Mouse (Mus musculus): Measurements from ENCODE around the gene Cnnm2. TPM values are rescaled to one million over a fixed set of nuclear protein-coding genes. Genes with fewer than 3 reads are reported as not detected.

The Cnnm2 gene
- polyA plus RNA-seq, 1 experiment from 2014 or later = 4.0 TPM

DNA sequence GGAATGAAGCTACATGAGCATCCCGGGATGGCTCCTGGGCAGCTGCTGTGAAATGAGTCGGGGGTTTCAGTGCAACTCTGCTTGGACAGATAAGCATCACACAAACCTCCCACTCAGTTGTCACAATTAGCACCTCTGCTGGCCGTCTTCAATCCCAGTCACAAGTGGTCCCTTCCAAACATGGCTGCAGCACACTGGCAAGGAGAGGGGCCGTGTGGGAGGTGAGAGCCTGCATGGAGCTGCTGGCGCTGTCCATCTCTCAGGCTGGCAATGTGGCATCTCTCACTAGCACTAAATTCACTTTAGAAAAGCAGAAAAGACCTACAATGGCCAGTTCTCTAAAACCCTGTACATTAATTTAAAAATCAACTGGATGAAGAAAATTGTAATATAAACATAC, 136.8 kb downstream of the Cnnm2 start:
- Histone ChIP-seq H3K9me3 (no peaks in the 10 kb centered on the region), H3K27ac (no peak overlapping the region), H3K27me3 (no peaks in the 10 kb centered on the region), H3K36me3 (peaks cover 35% of the 10 kb centered on the region), H3K4me3 (no peak overlapping the region), H3K4me1 (no peaks in the 10 kb centered on the region), H3K9ac (no peak overlapping the region), H3K4me2 (no peak overlapping the region)
- WGBS = 77% methylated on average over 5 of the region's 5 CpGs
- no peak for ATAC-seq (ENCODE audit: insufficient number of reproducible peaks, low FRiP score, low TSS enrichment, low read depth)

DNA sequence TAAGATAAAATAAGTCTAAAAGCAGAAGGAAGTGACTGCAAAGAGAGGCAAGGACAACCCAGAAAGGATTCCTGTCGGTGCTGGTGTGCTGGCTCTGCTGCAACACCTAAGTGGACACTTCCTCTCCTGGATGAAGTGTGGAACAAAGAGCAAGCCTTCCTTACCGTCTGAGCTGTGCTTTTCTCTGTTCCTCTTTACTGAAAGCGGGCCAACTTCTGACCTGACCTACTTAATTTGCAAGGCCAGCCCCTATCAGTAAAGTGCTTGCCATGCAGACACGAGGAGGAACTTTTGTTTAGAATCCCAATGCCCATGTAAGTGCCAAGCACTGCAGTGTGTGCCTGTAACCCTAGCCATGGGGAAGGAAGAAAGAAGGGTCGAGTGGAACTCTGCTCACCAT, 137.9 kb downstream of the Cnnm2 start:
- 65% methylated on average over 5 of the region's 5 CpGs for WGBS
- Histone ChIP-seq H3K27me3 (no peaks in the 10 kb centered on the region), H3K36me3 (peaks cover 36% of the 10 kb centered on the region), H3K4me1 (no peaks in the 10 kb centered on the region), H3K4me2 (no peak overlapping the region), H3K4me3 (no peak overlapping the region), H3K27ac (no peak overlapping the region), H3K9me3 (no peaks in the 10 kb centered on the region), H3K9ac (no peak overlapping the region)
- no peak for ATAC-seq (ENCODE audit: insufficient number of reproducible peaks, low FRiP score, low TSS enrichment, low read depth)

DNA sequence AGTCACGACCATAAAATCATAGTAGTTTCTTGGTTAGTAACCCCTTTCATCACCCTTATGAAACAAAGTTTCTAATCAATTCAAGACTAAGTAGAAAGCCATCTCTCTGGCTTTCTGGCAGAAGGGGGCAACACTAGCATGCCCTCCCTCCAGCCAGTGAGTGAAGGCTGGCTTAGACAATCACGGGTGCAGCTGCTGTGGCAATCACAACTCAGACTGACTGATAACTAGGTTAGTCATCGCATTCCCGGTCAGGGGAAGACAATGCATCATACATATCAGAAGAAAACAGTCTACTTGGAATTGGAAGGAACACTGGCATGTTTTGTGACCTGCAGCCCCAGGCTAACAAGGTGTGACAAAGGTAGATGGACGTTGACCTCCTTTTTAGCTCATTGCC, 138.5 kb downstream of the Cnnm2 start:
- no peak for ATAC-seq (ENCODE audit: insufficient number of reproducible peaks, low FRiP score, low TSS enrichment, low read depth)
- no peak overlapping the region for H3K9ac ChIP-seq
- no peaks in the 10 kb centered on the region for H3K9me3 ChIP-seq
- no peaks in the 10 kb centered on the region for H3K27me3 ChIP-seq
- WGBS = 76% methylated on average over 5 of the region's 5 CpGs
- H3K4me2 ChIP-seq = no peak overlapping the region
- H3K4me3 ChIP-seq = no peak overlapping the region
- H3K4me1 ChIP-seq = no peaks in the 10 kb centered on the region
- H3K27ac ChIP-seq = no peak overlapping the region
- H3K36me3 ChIP-seq = peaks cover 35% of the 10 kb centered on the region

DNA sequence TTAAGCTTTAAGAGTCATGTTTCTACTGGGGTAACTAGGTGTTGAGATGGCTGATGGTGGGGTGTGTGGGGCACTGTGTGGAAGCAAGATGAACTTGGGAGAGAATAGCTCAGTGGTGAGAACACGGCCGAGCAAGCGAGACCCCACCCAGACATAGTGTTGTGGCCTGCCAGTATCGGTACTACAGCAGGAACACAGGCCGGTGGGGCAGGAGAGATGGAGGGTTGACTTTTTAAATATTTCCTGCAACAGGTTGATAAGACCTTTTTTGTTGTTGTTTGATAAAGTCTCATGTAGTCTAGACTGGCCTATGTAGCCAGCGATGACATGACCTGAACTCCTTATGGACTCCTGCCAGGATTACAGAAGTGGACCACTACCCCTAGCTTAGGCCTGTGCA, 139.4 kb downstream of the Cnnm2 start:
- peaks cover 32% of the 10 kb centered on the region for H3K36me3 ChIP-seq
- no peaks in the 10 kb centered on the region for H3K4me1 ChIP-seq
- WGBS = 96% methylated on average over 6 of the region's 6 CpGs
- H3K4me3 ChIP-seq = no peak overlapping the region
- H3K27ac ChIP-seq = no peak overlapping the region
- H3K9ac ChIP-seq = no peak overlapping the region
- no peaks in the 10 kb centered on the region for H3K27me3 ChIP-seq
- ATAC-seq (ENCODE audit: insufficient number of reproducible peaks, low FRiP score, low TSS enrichment, low read depth) = no peak
- no peaks in the 10 kb centered on the region for H3K9me3 ChIP-seq
- H3K4me2 ChIP-seq = no peak overlapping the region

DNA sequence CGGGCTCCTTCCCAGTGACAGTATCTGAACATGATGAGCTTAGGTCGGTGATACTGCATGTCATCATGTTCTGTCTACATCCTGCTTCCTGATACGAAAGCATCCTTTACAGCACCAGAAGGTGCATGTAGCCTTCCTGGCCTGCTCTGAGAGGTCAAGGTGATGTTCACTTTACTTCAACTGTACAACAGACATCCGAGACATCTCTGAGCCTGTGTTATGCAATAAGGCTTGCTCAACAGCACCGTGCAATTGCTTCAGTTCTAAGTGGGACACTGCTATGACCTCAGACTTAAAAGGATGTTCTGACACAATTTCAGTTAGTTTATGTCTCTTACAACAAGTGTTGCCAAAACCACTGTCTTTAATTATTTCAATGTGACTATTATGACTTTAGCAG, 139.9 kb downstream of the Cnnm2 start:
- Histone ChIP-seq H3K27ac (no peak overlapping the region), H3K9ac (no peak overlapping the region), H3K36me3 (peaks cover 28% of the 10 kb centered on the region), H3K4me3 (no peak overlapping the region), H3K27me3 (no peaks in the 10 kb centered on the region), H3K4me1 (no peaks in the 10 kb centered on the region), H3K4me2 (no peak overlapping the region), H3K9me3 (no peaks in the 10 kb centered on the region)
- WGBS = 86% methylated on average over 5 of the region's 5 CpGs
- ATAC-seq (ENCODE audit: insufficient number of reproducible peaks, low FRiP score, low TSS enrichment, low read depth) = no peak

DNA sequence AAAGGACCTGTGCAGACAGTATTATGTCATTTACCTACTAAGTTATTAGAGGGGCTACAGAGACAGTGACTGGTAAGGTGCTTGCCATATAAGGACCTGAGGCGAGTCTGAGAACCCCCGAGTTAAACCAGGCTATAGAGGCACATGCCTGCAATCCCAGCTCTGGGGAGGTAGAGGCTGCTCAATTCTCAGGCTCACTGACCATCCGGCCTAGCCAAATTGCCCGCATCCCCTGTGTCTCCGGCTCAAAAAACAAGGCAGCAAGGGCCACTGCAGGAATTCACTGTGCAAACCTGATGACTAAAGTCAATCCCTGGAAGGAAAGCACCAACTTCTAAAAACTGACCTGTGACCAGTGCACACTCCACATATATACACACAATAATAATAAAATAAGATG, 142.0 kb downstream of the Cnnm2 start:
- WGBS = 87% methylated on average over 5 of the region's 5 CpGs
- no peaks in the 10 kb centered on the region for H3K27me3 ChIP-seq
- no peak overlapping the region for H3K27ac ChIP-seq
- no peaks in the 10 kb centered on the region for H3K4me1 ChIP-seq
- no peaks in the 10 kb centered on the region for H3K9me3 ChIP-seq
- no peak overlapping the region for H3K4me3 ChIP-seq
- H3K9ac ChIP-seq = no peak overlapping the region
- H3K4me2 ChIP-seq = no peak overlapping the region
- H3K36me3 ChIP-seq = peaks cover 14% of the 10 kb centered on the region
- no peak for ATAC-seq (ENCODE audit: insufficient number of reproducible peaks, low FRiP score, low TSS enrichment, low read depth)

DNA sequence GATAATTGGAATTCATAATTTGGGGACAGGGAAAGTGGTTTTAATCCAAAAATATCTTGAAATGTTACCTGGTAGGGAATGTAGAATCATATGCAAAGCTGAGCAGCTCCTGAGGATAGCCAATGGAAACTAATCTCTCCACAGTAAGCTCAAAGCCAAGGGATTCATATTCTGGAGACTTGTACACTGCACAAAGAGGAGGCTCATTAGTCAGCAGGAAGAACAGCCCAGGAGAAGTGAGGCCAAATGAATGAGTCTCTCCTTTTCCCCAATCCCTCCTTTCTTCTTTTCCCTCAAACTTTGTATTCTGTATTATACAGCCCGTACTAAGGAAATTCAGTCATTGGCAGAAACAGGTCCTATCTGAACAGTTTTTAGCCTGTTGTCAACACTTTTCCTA, 143.5 kb downstream of the Cnnm2 start:
- Histone ChIP-seq H3K36me3 (peaks cover 4% of the 10 kb centered on the region; the same call in 1 of the 2 replicates), H3K9me3 (no peaks in the 10 kb centered on the region), H3K4me1 (peaks cover 8% of the 10 kb centered on the region; the same call in 1 of the 2 replicates), H3K27me3 (no peaks in the 10 kb centered on the region), H3K4me3 (no peak overlapping the region), H3K4me2 (no peak overlapping the region), H3K27ac (no peak overlapping the region), H3K9ac (no peak overlapping the region)
- ATAC-seq (ENCODE audit: insufficient number of reproducible peaks, low FRiP score, low TSS enrichment, low read depth) = no peak
- WGBS = 95% methylated on average over 1 of the region's 1 CpGs

DNA sequence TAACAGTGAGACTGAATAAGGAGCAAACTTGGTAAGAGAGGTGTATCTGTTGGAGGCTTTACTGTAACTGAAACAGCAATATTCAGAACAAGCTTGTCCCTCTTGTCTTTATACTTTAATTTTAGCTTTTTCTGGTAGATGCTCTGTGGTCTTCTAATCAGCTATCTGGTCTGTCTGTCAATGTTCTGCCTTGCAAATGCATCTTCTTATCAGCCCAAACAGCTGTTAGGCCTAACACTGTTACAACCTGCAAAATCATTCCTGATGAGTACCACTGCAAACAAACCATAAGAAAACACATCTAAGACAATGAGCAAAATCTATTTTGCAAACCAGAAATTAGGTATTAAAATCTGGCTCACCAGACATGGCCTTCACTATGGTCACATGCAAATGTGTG, 144.0 kb downstream of the Cnnm2 start:
- Histone ChIP-seq H3K9ac (no peak overlapping the region), H3K4me1 (peaks cover 8% of the 10 kb centered on the region; the same call in 1 of the 2 replicates), H3K27me3 (no peaks in the 10 kb centered on the region), H3K9me3 (no peaks in the 10 kb centered on the region), H3K36me3 (peaks cover 4% of the 10 kb centered on the region; the same call in 1 of the 2 replicates), H3K4me3 (no peak overlapping the region), H3K4me2 (no peak overlapping the region), H3K27ac (no peak overlapping the region)
- no peak for ATAC-seq (ENCODE audit: insufficient number of reproducible peaks, low FRiP score, low TSS enrichment, low read depth)

DNA sequence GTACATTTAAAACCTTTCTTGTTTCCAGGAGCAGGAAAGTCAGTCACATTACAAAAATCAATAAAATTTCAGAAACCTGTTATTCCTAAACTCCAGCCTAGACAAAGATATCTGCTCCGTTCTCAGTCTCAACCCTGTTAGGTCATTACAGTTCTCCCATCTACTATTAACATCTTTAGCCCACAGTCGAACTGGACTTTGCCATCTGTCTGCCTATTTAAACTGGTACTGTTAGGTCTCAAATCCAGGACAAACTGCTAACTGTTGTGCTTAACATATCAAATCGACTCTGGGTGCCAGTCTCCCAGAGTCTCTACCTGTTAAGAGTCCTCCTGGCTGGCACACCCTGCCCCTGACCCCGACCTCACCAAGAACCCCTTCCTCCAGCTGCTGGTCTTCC, 144.6 kb downstream of the Cnnm2 start:
- Histone ChIP-seq H3K9ac (no peak overlapping the region), H3K4me2 (no peak overlapping the region), H3K9me3 (no peaks in the 10 kb centered on the region), H3K4me1 (peaks cover 8% of the 10 kb centered on the region; the same call in 1 of the 2 replicates), H3K27ac (no peak overlapping the region), H3K4me3 (no peak overlapping the region), H3K36me3 (peaks cover 4% of the 10 kb centered on the region; the same call in 1 of the 2 replicates), H3K27me3 (no peaks in the 10 kb centered on the region)
- WGBS = 83% methylated on average over 4 of the region's 4 CpGs
- ATAC-seq (ENCODE audit: insufficient number of reproducible peaks, low FRiP score, low TSS enrichment, low read depth) = no peak

DNA sequence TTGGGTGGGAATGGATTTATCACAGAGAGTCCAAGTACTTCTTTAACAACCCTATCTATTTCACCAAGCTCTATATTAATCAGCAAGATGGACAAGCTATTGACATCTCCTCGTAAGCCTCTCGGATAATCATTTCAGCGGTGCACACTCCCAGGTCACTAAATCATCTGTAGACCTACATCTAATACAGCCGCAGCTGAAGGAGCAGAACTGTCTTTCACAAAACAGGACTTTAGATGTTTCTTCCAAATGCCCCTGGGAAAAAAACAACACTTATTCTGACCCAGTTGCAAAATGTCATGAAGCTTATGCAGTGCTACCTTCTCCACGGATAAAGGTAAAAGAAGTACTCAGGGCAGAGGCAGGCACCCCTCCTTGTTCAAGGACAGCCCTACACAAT, 146.8 kb downstream of the Cnnm2 start:
- no peak for ATAC-seq (ENCODE audit: insufficient number of reproducible peaks, low FRiP score, low TSS enrichment, low read depth)
- 83% methylated on average over 5 of the region's 5 CpGs for WGBS
- no peak overlapping the region for H3K4me3 ChIP-seq
- H3K4me1 ChIP-seq = peaks cover 8% of the 10 kb centered on the region; the same call in 1 of the 2 replicates
- H3K9ac ChIP-seq = no peak overlapping the region
- no peaks in the 10 kb centered on the region for H3K9me3 ChIP-seq
- no peak overlapping the region for H3K4me2 ChIP-seq
- H3K36me3 ChIP-seq = peaks cover 4% of the 10 kb centered on the region; the same call in 1 of the 2 replicates
- H3K27me3 ChIP-seq = no peaks in the 10 kb centered on the region
- H3K27ac ChIP-seq = no peak overlapping the region

DNA sequence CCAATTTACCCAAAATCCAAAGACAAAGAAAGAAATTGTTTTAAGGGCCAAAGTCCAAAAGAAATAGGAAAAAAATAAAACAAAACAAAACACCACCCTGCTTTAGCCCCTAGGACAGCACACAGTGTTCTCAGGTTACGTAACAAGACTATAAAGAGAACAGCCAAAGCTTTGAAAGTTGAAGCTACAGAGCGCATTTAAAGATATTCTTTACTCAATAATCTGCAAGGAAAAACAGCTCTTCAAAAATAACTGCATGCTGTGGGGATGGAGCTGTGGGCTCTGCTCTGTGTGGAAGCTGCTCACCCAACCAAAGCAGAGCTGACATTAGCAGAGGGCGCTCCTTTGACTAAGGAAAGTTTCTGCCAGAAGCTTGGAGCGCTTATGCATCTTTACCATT, 147.6 kb downstream of the Cnnm2 start:
- WGBS = 52% methylated on average over 4 of the region's 4 CpGs
- peak overlapping the region; percentile 27 for H3K27ac ChIP-seq
- H3K4me1 ChIP-seq = peaks cover 8% of the 10 kb centered on the region; the same call in 1 of the 2 replicates
- ATAC-seq (ENCODE audit: insufficient number of reproducible peaks, low FRiP score, low TSS enrichment, low read depth) = no peak
- H3K9ac ChIP-seq = no peak overlapping the region
- no peaks in the 10 kb centered on the region for H3K9me3 ChIP-seq
- no peak overlapping the region for H3K4me3 ChIP-seq
- no peaks in the 10 kb centered on the region for H3K27me3 ChIP-seq
- H3K36me3 ChIP-seq = peaks cover 4% of the 10 kb centered on the region; the same call in 1 of the 2 replicates
- no peak overlapping the region for H3K4me2 ChIP-seq

DNA sequence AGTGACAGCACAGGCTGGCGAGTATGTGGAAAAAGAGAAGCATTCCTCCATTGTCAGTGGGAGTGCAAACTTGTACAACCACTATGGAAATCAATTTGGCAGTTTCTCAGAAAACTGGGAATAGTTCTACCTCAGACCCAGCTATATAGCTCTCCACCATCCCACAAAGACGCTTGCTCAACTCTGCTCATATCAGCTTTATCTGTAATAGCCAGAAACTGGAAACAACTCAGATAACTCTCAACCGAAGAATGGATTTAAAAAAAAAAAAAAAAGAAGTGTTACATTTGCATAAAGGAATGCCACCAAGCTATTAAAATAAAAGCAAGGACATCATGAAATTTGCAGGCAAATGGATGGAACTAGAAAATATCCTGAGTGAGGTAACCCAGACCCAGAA, 150.1 kb downstream of the Cnnm2 start:
- Histone ChIP-seq H3K4me2 (no peak overlapping the region), H3K4me1 (peaks cover 8% of the 10 kb centered on the region; the same call in 1 of the 2 replicates), H3K4me3 (no peak overlapping the region), H3K27me3 (no peaks in the 10 kb centered on the region), H3K27ac (no peak overlapping the region), H3K9ac (no peak overlapping the region), H3K36me3 (no peaks in the 10 kb centered on the region), H3K9me3 (no peaks in the 10 kb centered on the region)
- 79% methylated on average over 3 of the region's 3 CpGs for WGBS
- no peak for ATAC-seq (ENCODE audit: insufficient number of reproducible peaks, low FRiP score, low TSS enrichment, low read depth)

DNA sequence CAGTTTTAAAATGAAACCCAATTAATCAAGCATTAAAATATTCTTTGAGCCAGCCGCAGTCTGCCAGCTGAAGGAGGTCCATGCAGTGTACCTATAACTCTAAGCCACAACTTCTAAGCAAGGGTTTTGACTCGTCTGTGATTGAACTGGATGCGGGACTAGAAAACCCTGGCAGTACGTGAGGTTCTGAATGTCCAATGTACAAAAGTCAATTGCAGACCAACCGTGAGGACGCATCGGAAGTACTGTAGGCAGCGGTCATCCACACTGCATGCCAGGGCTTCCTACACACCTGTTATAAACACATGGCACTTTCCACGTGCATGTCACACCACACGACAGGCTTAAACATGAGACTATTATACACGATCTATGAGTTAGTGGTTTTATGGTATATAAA, 152.2 kb downstream of the Cnnm2 start:
- no peak for ATAC-seq (ENCODE audit: insufficient number of reproducible peaks, low FRiP score, low TSS enrichment, low read depth)
- no peak overlapping the region for H3K4me2 ChIP-seq
- H3K4me1 ChIP-seq = peaks cover 7% of the 10 kb centered on the region; the same call in 1 of the 2 replicates
- no peak overlapping the region for H3K4me3 ChIP-seq
- H3K27me3 ChIP-seq = no peaks in the 10 kb centered on the region
- WGBS = 90% methylated on average over 11 of the region's 11 CpGs
- no peak overlapping the region for H3K27ac ChIP-seq
- H3K9ac ChIP-seq = no peak overlapping the region
- H3K36me3 ChIP-seq = no peaks in the 10 kb centered on the region
- no peaks in the 10 kb centered on the region for H3K9me3 ChIP-seq

All from limb, embryonic 15.5 days (tissue).